Mouse (Mus musculus): Measurements from ENCODE around the gene Rprd1b.

The Rprd1b gene

DNA sequence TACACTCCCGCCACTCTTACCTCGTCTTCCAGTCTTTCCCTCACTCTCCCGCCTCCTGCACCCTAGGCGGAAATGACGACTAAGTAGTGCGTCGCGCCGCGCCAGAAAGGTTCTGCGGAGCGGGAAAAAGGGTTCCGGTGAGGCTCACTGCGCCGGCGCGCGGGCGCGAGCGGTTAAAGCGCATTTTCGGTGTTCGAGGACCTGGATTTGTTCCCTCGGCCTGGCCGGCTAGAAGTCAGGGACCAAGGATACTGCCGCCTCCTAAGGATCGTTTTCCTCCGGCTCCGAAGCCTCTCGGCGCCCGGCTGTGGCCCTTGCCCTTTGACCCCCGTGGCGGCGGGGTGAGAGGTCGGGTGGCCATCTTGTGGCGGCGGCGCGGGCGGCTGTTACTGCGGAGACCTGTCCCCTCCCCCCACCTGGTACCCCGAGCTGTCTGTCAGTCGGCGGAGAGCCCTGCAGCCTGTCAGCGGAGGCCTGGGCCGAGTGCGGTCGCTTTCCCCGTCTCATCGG is at the start of gene Rprd1b, which contains the start of gene Tti1:
Gene Rprd1b (plus strand): TSS at position 144 of the 510 bp plus-strand sequence.
Gene Tti1 (minus strand): TSS at position 80 of the 510 bp plus-strand sequence.
- DNase-seq (ENCODE audit: low spot score): peak; percentile 95

DNA sequence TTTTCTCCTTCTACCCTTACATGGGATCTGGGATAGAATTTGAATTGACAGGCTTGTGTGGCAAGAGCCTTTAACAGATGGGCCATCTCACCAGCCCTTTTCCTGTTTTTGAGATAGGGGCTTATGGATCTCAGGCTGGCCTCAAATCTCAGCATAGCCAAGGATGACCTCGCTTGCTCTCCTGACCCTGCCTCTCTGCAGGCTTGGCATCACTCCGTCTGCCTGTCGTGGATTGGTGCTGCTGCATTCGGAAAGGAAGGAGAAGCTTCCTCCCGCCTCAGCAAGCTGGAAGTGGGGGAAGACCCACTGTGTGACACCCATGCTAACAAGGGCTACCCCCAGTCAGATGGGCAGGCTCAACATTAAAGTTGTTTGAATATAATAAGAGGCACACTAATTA is 49.1 kb upstream of the Rprd1b start:
- no peak for DNase-seq (ENCODE audit: low spot score)

DNA sequence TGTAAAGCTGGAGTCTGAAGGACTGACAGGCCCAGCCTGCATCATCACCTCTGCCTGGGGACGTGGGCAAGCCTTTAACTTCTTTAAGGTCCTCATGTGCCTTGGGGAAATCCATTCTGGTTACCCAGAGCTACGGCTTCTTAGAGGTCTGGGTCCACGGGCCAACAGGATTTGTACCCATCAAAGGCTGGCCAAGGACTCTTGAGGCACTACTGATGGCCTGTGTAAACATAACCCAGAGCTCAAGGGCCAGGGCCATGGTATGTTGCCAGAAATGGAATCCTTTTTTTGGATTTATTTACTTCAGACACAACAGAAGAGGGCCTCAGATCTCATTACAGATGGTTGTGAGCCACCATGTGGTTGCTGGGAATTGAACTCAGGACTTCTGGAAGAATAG is 45.6 kb upstream of the Rprd1b start:
- DNase-seq (ENCODE audit: low spot score): peak; percentile 48

DNA sequence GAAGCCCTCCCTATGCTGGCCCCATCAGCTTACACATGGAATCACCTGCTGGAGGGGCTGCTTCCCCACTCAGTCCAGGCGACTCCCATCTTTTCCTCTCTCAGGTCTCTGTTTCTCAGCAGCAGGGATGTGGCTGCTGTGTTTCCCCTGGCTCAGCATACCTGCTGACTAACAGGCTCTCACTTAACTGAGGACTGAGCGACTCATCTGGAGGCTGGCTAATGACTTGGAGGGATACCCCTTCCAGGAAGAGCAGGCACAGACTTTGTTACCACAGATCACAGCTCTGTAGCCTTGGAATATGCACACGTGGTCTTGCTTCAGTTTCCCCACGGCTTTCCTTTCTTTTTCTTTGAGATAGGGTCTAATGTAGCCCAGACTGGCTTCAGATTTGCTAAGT is 45.0 kb upstream of the Rprd1b start:
- DNase-seq (ENCODE audit: low spot score): no peak

DNA sequence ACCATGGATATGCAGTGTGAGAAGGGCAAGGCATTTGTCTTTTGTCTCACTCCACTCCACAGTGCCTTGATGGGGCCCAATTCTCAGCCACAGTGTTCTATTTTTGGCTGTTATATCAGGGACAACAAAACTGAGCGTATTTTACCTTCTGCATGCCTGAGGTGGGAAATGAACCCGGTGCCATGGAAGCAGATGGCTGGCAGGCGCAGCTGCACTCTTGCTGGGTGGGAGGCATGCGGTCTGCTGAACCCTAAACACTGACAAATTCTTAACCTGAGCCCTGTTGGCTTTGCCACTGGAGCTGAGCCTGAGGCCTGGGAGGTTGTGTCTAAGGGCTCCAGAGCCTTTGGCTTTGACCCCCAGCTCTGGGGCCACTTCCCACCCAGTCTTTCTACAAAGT is 42.7 kb upstream of the Rprd1b start:
- no peak for DNase-seq (ENCODE audit: low spot score)

DNA sequence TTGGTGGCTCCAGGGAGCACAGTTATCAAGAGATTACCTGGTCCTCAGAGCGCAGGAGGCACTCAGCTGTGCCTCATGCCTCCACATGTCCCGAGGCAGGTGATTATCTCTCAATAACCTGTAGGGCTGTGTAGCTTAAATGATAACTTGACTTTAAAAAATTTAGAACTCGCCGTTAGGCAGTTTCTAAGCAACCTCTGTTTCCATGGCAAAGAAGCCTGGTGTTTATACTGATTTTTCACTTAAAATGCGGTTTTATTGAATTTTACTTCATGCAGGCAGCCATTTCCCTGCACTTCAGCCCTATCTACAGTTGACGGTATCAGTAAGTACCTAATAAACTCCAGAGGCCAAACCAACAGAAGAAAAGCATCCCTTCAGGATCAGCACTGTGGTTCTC is 42.1 kb upstream of the Rprd1b start:
- DNase-seq (ENCODE audit: low spot score): no peak

DNA sequence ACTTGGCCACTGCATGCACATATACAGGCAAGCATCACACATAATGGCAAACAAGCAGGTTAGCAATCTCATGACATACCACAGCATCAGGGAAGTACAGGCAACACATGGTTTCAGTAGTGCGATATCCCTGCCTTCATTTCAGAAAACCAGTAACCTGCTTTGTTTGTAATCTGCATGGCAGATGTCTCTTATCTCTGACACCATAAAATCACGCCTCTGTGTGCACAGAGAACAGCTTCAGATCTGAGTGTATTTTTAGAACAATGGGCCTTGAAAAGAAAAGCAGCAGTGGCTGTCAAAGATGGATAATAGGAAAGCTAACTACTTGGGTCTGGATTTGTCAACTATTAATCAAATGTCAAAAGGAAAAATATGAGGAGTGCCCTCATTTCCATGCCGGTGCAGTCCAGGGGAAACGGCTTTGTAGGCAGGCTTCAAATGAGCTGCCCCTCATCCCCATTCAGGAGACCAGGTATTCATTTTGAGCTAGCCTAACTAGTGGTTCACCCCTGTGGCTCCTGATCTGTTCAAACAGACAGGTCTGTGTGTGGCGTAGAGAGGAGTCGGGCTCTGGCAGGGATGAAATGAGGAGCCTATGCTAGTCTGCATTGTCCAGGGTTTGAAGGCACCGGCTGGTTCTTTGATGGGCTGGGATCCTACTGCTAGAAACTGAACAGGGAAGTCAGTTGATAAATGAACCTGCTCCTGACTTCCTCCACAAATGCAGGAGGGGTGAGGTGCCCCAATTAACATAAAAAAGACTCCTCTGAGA is 39.7 kb upstream of the Rprd1b start:
- DNase-seq (ENCODE audit: low spot score): no peak

DNA sequence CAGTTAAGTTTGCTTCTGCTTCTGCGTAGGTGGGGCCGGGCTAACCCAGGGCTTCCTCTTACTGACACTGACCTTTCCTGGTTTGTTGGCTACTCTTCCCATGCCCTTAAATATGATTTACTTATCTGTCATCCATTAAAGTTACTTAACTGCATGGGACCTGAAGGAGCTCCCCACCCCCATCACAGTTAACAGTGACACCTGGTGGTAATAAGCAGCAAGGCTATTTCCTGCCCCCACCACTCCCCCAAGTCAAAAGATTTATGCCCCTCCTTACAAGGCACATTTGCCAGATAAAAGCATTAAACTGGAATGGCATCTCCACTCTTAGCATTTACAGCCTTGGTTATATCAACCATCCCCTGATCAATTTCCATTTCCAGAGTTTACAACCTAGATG is 38.4 kb upstream of the Rprd1b start:
- no peak for DNase-seq (ENCODE audit: low spot score)

DNA sequence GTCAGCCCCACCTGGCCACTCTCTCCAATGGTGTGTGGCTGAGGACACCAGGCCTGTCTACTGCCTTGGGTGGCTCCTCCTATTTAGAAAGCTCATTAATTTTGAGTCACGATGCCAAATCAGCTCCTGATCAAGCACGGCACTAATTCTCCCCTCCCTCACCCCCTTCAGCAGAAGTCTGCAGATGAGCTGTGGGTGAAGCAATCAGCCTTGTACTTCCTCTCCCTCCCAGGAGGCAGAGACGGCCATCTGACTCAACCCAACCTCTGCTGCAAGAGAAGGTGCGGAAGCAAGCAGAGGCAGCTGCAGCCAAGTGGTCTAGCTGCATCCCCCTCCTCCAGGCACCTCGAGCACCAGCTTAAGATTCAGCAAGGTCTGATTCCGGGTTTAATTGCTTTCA is 37.3 kb upstream of the Rprd1b start:
- DNase-seq (ENCODE audit: low spot score): no peak

DNA sequence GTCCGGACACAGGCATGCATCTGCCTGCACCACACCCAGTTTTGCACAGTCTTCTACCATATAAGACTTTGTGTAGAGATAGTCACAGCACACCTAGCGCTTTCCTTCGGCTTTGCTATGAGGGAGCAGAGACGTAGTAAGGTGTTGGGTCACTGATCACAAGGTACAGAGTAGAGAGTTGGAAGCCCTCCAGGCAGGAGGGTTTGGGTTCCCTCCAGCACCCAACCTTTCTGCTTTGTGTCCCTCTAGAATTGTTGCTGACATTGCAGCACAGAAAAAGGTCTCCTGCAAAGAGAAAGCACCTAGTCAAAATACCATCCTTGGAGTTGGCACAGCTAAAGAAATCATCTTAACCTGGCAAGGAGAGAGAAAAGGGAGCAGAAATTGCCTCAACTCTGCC is 35.8 kb upstream of the Rprd1b start:
- DNase-seq (ENCODE audit: low spot score): no peak

DNA sequence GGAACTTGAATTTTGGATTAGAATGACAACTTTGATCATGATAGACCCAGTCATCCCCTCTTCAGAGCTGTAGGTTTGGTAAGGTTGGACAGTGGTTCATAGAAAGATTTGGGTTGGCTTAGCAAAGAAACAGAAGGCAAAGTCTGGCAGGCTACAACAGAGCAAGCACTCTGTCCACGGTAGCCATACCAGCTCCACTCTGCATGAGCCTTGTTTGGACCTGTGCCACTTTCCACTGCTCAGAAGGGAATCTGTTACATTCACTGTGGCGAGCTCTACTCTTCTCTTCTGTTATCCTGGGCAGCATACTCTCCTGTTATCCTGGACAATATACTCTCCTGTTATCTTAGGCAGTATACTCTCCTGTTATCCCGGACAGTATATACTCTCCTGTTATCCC is 29.5 kb upstream of the Rprd1b start:
- no peak for DNase-seq (ENCODE audit: low spot score)

DNA sequence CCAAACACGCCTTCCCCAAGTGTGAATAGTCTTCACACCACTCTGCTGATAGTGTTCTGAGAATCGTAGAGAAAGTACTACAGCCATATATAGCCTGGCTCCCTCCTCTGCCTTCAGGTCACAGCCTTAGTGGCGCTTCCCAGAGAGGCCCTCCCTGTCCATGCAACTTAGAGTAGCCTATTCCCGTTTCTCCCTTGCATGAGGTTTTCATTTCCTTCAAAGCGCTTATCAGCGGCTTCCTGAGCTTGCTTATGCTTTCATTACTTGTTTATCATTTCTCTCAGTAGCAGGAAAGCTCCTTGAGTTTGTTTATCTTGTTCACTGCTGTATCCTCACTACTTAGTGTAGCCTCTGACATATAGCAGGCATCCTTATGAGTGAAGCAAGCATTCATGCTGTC is 23.7 kb upstream of the Rprd1b start:
- peak; percentile 67 for DNase-seq (ENCODE audit: low spot score)

DNA sequence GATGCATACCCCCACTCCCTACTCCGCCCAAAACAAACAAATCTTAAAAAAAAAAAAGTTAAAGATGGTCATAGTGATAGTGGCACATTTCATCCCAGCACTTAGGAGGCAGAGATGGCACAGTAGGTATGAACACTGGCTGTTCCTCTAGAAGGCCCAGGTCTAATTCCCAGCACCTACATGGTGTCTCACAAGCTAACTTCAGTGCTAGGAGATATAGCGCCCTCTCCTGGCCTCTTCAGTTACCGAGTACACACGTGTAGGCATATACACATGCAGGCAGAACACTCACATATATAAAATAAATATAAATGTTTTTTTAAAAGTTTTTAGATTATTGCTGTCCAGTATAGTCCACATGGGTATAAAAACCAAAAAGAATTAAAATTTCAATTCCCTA is 22.7 kb upstream of the Rprd1b start:
- DNase-seq (ENCODE audit: low spot score): no peak

DNA sequence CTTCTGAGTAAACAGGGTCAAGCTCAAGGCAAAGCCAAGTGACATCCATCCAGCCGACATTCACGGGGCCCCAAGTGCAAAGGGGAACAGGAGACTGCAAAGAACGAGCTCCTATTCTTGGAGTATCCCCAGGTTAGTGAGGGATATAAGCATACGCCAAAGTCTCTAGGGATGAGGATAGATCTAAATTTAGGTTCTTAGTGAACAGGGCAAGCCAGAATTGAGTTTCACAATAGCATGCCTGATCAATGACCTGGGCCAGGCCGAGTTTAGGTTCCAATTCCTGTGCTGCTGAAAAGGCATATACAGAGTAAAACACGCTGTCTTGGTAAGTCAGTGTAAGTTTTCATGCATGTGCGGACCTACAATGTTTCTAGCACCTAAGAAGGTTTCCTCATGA is 18.9 kb upstream of the Rprd1b start:
- no peak for DNase-seq (ENCODE audit: low spot score)

DNA sequence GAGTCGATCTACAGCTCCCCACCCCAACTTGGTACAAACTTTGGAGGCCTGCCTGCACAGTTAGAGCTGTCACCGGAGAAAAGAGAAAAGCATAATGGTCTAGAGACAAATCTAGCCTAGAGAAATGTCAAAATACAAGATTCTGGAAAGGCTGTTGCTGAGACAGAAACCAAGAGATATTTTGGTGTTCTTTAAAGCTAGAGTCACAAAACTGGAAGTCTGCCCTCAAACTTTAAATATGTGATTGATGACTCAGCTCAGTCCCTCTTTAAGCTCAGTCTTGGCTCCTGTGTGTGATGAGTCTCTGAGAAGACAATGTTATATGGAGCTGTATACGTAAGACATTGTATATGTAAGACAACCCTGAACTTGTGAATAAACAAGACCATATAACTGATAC is 15.7 kb upstream of the Rprd1b start:
- no peak for DNase-seq (ENCODE audit: low spot score)

DNA sequence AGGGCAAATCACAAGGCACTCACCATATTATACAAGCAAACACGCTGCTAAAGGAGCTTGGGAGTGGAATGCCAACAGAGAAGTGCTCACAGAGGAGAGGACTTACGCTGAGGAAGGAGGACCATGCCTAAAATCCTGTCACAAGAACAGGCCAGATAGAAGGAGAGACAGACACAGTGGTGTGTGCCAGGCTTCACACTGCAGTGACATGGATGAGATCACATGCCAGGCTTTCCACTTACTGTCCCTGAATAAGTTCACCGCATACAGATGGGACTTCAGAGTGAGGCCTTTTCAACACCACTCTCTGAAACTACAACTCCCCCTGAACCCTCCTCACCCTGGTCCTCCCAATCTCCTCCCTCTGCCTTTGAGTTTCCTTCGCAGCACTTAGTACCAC is 11.0 kb upstream of the Rprd1b start:
- peak; percentile 29 for DNase-seq (ENCODE audit: low spot score)

DNA sequence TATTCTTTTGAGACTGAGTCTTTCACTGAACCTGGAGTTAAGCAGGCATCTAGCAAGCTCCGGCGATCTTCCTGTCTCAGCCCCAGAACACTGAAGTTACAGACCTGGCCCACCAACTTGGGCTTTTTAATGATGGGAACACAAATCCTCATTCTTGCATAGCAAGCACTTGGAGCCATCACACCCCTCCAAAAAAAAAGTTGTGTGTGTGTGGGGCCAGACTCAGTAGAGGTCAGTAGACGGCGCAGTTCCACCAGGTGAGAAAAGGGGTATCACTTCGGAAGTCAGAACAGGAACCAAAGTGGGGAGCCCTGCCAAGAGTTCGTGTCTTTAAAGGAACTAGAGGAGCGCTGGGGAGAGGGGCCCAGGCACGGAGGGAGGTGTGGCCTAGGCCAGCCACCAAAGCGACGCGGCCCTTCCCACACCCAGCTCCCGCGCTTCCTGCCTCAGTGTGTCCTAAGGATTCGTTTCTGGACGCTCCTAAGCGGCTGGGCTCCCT is 393 bp upstream of the Rprd1b start:
- no peak for DNase-seq (ENCODE audit: low spot score)

DNA sequence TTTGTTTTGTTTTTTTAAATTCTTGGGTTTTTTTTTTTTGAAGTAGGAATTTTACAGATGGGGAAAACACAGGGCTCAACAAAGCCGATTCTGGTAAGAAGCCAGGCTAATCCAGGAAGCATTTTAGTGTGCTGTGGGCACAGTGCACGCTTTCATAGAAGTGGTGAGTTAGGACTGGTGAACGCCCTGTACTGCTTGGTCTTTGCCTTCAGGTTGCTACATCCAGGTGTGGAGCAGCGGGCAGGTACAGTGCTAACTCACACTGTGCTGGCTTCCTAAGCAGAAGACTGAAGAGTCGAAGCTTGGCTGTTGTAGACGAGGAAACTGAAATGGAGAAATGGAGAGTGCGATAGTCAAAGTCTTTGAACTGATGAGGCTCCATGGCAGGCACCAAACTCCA is 1.7 kb downstream of the Rprd1b start:
- no peak for DNase-seq (ENCODE audit: low spot score)

DNA sequence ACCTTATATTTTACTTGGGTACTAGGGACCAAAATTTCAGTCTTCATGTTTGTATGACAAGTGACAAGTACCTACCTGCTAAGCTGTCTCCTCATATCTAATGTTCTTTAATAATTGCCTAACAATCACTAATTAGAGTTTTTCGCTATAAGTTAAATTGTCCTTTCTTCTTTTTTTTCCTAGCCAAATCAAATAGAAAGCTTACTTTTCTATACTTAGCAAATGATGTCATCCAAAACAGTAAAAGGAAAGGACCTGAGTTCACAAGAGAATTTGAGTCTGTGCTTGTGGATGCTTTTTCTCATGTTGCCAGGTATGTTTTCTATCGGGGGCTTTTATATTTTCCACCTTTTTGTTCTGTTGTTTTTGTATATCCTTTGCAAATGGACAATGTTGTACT is 7.5 kb downstream of the Rprd1b start:
- DNase-seq (ENCODE audit: low spot score): no peak

DNA sequence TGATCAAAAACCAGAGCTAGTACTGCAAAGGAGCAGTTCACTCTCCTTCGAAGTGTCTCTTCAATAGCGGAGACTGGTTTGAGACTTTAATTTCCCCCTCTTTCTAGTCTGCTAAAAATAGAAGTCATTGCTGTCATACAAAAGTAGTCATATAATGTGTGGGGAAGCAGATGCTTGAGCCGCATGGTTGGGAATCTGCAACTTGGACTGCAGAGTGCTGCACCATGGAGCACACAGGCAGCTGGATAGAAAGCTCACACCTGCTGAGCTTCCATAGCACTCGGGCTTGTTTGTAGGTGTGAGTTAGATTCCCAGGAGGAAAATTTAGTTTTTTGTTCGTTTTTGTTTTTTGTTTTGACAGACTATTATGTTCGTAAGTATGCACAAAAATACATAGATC is 8.1 kb downstream of the Rprd1b start:
- no peak for DNase-seq (ENCODE audit: low spot score)

DNA sequence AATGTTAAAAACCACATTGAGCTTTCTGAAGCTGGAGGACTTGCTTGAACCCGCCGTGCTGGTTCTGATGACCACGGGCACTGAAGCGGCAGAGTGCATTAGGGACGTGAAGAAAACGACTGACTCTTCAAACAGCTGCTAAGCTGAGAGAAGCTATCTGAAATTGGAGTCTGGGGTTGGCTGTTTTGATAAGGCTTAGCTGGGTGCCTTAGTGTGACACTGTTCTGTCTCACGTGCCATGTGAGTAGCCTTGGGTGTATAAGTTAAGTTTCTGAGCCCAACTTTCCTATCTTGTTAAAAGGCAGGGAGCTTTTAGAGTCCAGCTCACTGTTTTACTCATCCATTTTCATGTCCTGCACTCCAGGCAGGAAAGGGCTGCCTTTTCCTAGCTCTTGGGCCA is 8.7 kb downstream of the Rprd1b start:
- no peak for DNase-seq (ENCODE audit: low spot score)

DNA sequence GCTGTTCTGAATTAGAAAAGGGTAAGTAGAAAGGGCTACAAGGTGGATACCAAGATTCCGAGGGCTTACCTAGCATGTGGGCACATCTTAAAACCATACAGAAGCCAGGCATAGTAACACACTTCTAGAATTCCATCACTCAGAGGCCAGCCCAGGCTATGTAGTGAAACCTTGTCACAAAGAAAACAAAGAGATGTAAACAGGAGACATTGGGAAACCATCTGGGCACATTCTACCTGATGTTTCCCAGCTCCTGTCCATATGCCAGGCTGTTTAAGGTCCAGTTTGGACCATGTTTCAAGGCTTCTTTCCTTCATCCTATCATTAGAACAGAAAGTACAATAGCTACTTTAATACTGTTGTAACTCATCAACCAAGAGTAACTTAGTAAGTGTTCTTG is 9.3 kb downstream of the Rprd1b start:
- DNase-seq (ENCODE audit: low spot score): no peak

DNA sequence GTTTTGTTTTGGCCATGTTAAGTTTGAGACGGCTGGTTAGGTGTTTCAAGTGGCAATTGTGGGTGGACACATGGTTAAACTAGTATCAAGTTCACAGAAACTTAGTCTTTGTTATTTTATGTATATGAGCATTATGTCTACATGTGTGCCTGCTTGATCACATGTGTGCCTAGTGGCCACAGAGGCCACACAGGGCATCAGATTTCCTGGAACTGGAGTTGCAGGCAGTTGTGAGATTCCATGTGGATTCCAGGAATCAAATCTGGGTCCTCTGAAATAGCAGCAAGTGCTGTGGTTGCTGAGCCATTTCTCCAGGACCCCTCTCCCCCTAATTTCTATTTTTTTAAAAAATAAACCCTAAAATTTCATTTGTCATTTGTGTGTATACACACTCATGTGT is 11.4 kb downstream of the Rprd1b start:
- DNase-seq (ENCODE audit: low spot score): no peak

DNA sequence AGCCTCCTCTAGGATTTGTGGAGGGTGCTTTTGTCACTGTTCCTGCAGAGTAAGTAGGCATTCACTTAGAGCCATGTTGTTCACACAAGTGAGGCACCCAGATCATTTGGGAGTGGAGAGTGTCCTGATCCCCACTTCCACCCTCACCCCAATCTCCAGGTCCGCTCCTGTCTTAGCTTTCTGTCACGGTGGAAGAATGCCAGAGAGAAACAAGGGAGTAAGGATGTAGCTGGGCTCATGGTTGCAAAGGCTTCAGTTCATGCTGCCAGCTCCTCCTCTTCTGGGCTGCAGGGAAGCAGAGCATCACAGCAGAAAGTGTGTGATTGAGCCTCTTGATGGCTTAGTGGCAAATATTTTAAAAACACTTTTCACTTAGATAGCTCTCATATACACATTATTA is 12.1 kb downstream of the Rprd1b start:
- DNase-seq (ENCODE audit: low spot score): no peak
